ENCODE assay signal across 9 mouse cellular contexts in the genomic region with DNA sequence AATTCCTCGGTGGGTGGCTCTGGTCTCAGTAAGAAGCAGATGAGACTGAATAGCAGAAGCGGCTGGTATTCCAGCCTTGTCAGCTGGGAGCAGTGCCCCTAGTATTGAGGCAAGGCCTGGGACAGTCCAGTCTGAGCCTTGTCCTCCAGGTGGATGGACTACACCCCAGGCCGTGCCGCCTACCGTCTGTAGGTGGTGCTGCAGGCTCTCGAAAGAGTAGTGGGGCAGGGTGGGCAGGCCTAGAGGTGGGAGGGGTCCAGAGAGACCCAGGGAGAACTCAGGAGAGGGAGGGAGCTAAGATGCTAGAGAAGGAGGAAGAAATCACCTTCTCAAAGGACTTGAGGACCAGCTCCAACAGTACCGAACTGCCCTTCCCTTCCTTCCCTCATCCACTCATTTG.
DNase-seq lines count a peak whose midpoint lies in the region; ATAC-seq and TF ChIP-seq lines count a peak whose summit lies in the region.
"Had no signal": no experiment of that assay in that cellular context is flagged by ENCODE, and none has a peak within 500 bp of the region (broad histone marks: within the 10 kb centered on the region; RNA-seq: fewer than 3 reads in every experiment).

No protein-coding gene starts in this region.

- no peaks in the 10 kb centered on the region for H3K9me3 ChIP-seq in lung, embryonic 14.5 days (ENCODE audit: low read depth, low read length)
- no peaks in the 10 kb centered on the region for H3K9me3 ChIP-seq in limb, embryonic 14.5 days (ENCODE audit: control insufficient read depth, low read length)
- H3K9me3 ChIP-seq: lung, embryonic 15.5 days had no signal

- no peak overlapping the region for H3K9ac ChIP-seq in lung, embryonic 14.5 days
- H3K9ac ChIP-seq in limb, embryonic 14.5 days (ENCODE audit: low read depth, low read length, severe bottlenecking), result no peak overlapping the region
- H3K9ac ChIP-seq: lung, embryonic 15.5 days had no signal

- no peak overlapping the region for H3K27ac ChIP-seq in cerebellum, adult 2 months (ENCODE audit: insufficient read depth, low read length)
- H3K27ac ChIP-seq in lung, embryonic 14.5 days (ENCODE audit: low read depth), result no peak overlapping the region
- no peak overlapping the region for H3K27ac ChIP-seq in embryonic fibroblast, embryonic 13.5 days (ENCODE audit: insufficient read depth, low read length)
- no peak overlapping the region for H3K27ac ChIP-seq in limb, embryonic 14.5 days (replicated peaks; ENCODE audit: low read depth, low read length)
- H3K27ac ChIP-seq: lung, embryonic 15.5 days had no signal

- 32% methylated on average over 7 of the region's 7 CpGs for whole genome bisulfite sequencing in cerebellum, adult 2 months
- whole genome bisulfite sequencing in lung, embryonic 14.5 days, result 20% methylated on average over 7 of the region's 7 CpGs
- 25% methylated on average over 7 of the region's 7 CpGs for WGBS in lung, adult 2 months
- WGBS in limb, embryonic 14.5 days, result 22% methylated on average over 7 of the region's 7 CpGs

- H3K4me1 ChIP-seq in cerebellum, adult 2 months (ENCODE audit: control insufficient read depth, insufficient read depth, low read length), result peaks cover 4% of the 10 kb centered on the region; the same call in 1 of the 2 replicates
- H3K4me1 ChIP-seq in lung, embryonic 14.5 days (ENCODE audit: insufficient read depth), result no peaks in the 10 kb centered on the region
- no peaks in the 10 kb centered on the region; the same call in 1 of the 2 replicates for H3K4me1 ChIP-seq in lung, adult 2 months (ENCODE audit: control insufficient read depth, insufficient read depth, low read length)
- H3K4me1 ChIP-seq in embryonic fibroblast, embryonic 13.5 days (ENCODE audit: control insufficient read depth, insufficient read depth, low read length), result peaks cover 10% of the 10 kb centered on the region
- H3K4me1 ChIP-seq in limb, embryonic 14.5 days (ENCODE audit: control insufficient read depth, insufficient read depth, low read length), result 0 out of 2 replicates have a peak, but pooled peaks cover 3% of the 10 kb centered on the region

- H3K36me3 ChIP-seq in lung, embryonic 14.5 days (ENCODE audit: insufficient read depth), result no peaks in the 10 kb centered on the region
- no peaks in the 10 kb centered on the region for H3K36me3 ChIP-seq in limb, embryonic 14.5 days (ENCODE audit: control insufficient read depth, insufficient read depth, low read length)
- H3K36me3 ChIP-seq: lung, embryonic 15.5 days had no signal

- H3K4me2 ChIP-seq in lung, embryonic 14.5 days, result no peak overlapping the region
- H3K4me2 ChIP-seq in limb, embryonic 14.5 days (replicated peaks; ENCODE audit: low read depth, low read length, severe bottlenecking), result no peak overlapping the region
- H3K4me2 ChIP-seq: lung, embryonic 15.5 days had no signal

- no peak for ATAC-seq in cerebellum, adult (ENCODE audit: insufficient number of reproducible peaks, low FRiP score, low TSS enrichment)
- ATAC-seq in lung, embryonic 14.5 days (ENCODE audit: insufficient read depth), result no peak
- ATAC-seq in limb, embryonic 14.5 days (ENCODE audit: low FRiP score, low read depth), result 0 out of 2 replicates have a peak, but pooled peaks have one; percentile 47

- no peak overlapping the region for H3K4me3 ChIP-seq in cerebellum, adult 2 months (replicated peaks; ENCODE audit: insufficient read depth, low read depth, low read length)
- no peak overlapping the region for H3K4me3 ChIP-seq in lung, embryonic 14.5 days (ENCODE audit: low read depth, low read length)
- H3K4me3 ChIP-seq in lung, adult 2 months (replicated peaks; ENCODE audit: extremely low read depth, low read depth, low read length), result no peak overlapping the region
- H3K4me3 ChIP-seq in embryonic fibroblast, embryonic 13.5 days (ENCODE audit: insufficient read depth, low read length), result no peak overlapping the region
- no peak overlapping the region for H3K4me3 ChIP-seq in limb, embryonic 14.5 days (replicated peaks; ENCODE audit: low read length)
- H3K4me3 ChIP-seq: lung, embryonic 15.5 days had no signal

- TF ChIP-seq POLR2A in cerebellum, adult 2 months (IDR thresholded peaks at IDR 0.05; ENCODE audit: borderline replicate concordance, insufficient read depth, low read length), result no peak
- no peak for TF ChIP-seq POLR2A in lung, adult 2 months (IDR thresholded peaks at IDR 0.05; ENCODE audit: borderline replicate concordance, extremely low read depth, low read depth, low read length)
- no peak for TF ChIP-seq POLR2A in embryonic fibroblast, embryonic 13.5 days (IDR thresholded peaks at IDR 0.05; ENCODE audit: low read depth, low read length)
- no peak for TF ChIP-seq POLR2A in limb, embryonic 14.5 days (IDR thresholded peaks at IDR 0.05; ENCODE audit: borderline replicate concordance, extremely low read depth, insufficient read depth, insufficient read length)

- H3K27me3 ChIP-seq in cerebellum, adult 2 months (ENCODE audit: control insufficient read depth, insufficient read depth, low read length), result no peaks in the 10 kb centered on the region
- H3K27me3 ChIP-seq in lung, embryonic 14.5 days (ENCODE audit: insufficient read depth, low read length), result no peaks in the 10 kb centered on the region
- H3K27me3 ChIP-seq in limb, embryonic 14.5 days (ENCODE audit: control insufficient read depth, insufficient read depth, low read length), result no peaks in the 10 kb centered on the region

- TF ChIP-seq CTCF in cerebellum, adult 2 months (IDR thresholded peaks at IDR 0.05; ENCODE audit: borderline replicate concordance, insufficient read depth, low read depth, low read length), result peak; percentile 33; the same call in 1 of the 2 replicates
- TF ChIP-seq CTCF in lung, embryonic 14.5 days (IDR thresholded peaks at IDR 0.05; ENCODE audit: low read depth), result peak; percentile 68
- TF ChIP-seq CTCF in lung, adult 2 months (IDR thresholded peaks at IDR 0.05; ENCODE audit: insufficient read depth, low read length), result no peak
- peak; percentile 14; the same call in 1 of the 2 replicates for TF ChIP-seq CTCF in embryonic fibroblast, embryonic 13.5 days (IDR thresholded peaks at IDR 0.05; ENCODE audit: borderline replicate concordance, insufficient read depth, low read length)

- no peak for DNase-seq in cerebellum, adult 2 months
- DNase-seq in lung, embryonic 14.5 days, result peak; percentile 45
- DNase-seq in lung, adult 2 months, result no peak
- peak; percentile 17 for DNase-seq in limb, embryonic 14.5 days (ENCODE audit: low spot score)
- DNase-seq in spleen, postnatal 10 days (ENCODE audit: low spot score in 2 of 2), result no peak
- DNase-seq in gastrocnemius, adult 18-20 months (ENCODE audit: low spot score), result no peak

Comparison
In these comparisons a context has a peak if more than half of its experiments do, and no peak if none do; other contexts are left out.
1. DNase-seq: peak in lung, embryonic 14.5 days (single experiment) and limb, embryonic 14.5 days (single experiment); none in cerebellum, adult 2 months (0 of 2), lung, adult 2 months (single experiment), spleen, postnatal 10 days (0 of 2) and gastrocnemius, adult 18-20 months (single experiment).